Mouse (Mus musculus): ENCODE data around the gene Plin5.

Plin5 gene

GRCm38 (mm10) chr17:56117251-56117710, at the start of gene Plin5:
Gene Plin5, minus strand, starts transcription at chr17:56117596.
- peak in 1 of 2 experiments; percentile 55 for DNase-seq (ENCODE audit: low spot score in 2 of 2)

DNA sequence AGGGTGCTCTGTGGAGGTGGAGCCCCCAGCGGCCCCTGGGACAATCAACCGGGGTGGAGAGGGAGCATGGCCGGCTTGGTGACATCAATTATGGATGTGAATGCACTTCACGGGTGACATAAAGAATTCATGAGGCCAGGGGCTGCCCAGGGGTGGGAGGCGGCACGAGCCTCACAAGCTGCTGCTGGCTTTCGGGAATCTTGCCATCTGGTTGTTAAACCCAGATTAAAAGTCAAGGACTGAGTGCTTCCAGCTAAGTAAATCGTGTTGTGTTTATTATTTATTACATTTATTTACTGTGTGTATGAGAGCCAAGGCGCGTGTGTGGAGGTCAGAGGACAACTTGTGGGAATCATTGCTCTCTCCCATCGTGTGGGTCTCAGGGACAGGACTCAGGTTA, 48.3 kb upstream of the Plin5 start:
- DNase-seq (ENCODE audit: low spot score in 2 of 2) = no peak

GRCm38 (mm10) chr17:56164510-56164909, 47.1 kb upstream of the Plin5 start:
- no peak for DNase-seq (ENCODE audit: low spot score in 2 of 2)

DNA sequence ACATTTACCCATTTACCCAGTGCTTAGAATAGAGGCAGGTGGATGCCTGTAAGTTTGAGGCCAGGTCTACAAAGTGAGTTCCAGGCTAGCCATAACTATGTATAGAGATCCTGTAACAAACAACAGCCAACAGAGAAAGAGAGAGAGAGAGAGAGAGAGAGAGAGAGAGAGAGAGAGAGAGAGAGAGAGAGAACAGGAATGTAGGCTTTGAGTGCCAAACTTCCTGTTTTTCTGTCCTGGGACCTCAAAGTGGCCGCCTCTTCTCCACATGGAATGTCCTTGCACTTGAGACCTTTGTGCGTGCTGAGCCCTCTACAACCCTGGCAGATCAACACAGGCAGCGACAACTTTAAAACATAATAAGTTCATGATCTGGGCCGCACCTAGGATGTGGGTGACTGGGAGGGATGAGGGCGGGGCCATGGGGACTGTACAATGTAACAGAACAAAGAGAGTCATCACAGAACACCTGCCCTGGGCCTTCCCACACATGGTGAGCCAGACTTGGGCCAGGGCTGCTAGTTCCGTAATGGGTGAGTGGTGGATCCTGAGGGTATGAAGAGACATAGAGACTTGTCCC, 46.2 kb upstream of the Plin5 start:
- DNase-seq (ENCODE audit: low spot score in 2 of 2) = no peak

GRCm38 (mm10) chr17:56162231-56162774, 44.9 kb upstream of the Plin5 start, which contains the start of gene Tnfaip8l1:
Gene Tnfaip8l1, plus strand, starts transcription at chr17:56162477.
- peak; percentile 90 to 94 for DNase-seq (ENCODE audit: low spot score in 2 of 2)

DNA sequence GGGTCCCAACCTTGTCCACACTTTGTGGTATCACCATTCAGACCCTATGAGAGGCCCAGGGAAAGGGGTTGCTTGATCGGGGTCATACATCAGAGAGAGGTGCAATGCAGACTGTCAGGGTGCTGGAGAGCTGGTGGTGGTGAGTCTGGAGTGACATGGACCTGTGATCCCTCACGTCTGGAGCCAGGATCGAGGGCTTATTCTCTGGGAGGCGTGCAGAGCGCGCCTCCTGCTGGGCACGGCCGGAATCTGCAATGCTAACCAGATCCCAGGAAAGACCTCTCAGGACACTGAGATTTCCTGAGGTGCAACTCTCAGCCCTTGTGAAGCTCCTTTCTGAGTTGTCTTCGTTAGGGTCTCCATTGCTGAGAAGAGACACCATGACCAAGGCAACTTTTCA, 42.3 kb upstream of the Plin5 start:
- DNase-seq (ENCODE audit: low spot score in 2 of 2) = peak in 1 of 2 experiments; percentile 62

GRCm38 (mm10) chr17:56153643-56154042, 36.2 kb upstream of the Plin5 start:
- peak in 1 of 2 experiments; percentile 81 for DNase-seq (ENCODE audit: low spot score in 2 of 2)

- no peak for DNase-seq (ENCODE audit: low spot score in 2 of 2)
Measured at GRCm38 (mm10) chr17:56149897-56150296, 32.5 kb upstream of the Plin5 start.

DNA sequence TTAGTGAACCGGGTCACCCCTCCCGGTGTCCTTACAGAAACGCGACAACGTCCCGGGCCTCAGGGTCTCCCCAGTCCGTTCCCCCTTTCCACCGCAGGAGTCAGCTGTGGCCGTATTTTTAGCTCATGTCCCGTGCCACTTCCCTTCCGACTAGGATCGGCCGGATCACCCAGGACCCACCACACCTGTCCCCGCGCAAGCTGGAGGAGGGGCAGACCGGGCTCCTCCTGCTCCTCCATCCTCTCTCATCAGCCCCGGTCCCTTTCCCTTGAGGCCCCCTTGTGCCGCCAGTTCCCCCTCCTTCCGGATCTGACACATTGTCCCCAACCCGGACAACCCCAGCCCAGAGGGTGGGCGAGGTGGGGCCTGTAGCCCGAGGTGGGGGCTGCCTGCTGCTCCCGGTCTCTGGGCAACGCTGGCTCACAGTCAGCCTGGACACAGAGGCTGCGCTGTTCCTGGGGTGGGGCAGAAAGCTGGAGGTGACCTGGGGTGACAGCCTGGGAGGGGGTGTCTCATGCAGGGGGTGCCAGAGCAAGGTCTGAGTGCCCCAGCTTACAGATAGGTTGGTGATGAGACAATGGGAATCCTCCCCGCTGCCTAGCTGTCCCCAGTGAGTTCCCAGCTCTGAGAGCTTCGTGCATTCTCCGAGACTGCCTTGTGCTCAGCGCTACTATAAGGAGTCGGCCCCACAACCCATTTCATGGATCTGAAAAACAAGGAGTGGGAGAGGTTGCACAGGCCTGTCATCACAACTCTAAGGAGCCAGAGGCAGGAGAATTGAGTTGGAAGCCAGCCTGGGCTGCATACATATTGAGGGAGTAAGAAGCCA, 31.6 kb upstream of the Plin5 start:
- DNase-seq (ENCODE audit: low spot score in 2 of 2) = no peak

- DNase-seq (ENCODE audit: low spot score in 2 of 2) = no peak
Measured at GRCm38 (mm10) chr17:56148280-56148679, 30.9 kb upstream of the Plin5 start.

GRCm38 (mm10) chr17:56147420-56147819, 30.0 kb upstream of the Plin5 start:
- no peak for DNase-seq (ENCODE audit: low spot score in 2 of 2)

GRCm38 (mm10) chr17:56146131-56146530, 28.7 kb upstream of the Plin5 start:
- no peak for DNase-seq (ENCODE audit: low spot score in 2 of 2)

GRCm38 (mm10) chr17:56144546-56144945, 27.1 kb upstream of the Plin5 start:
- DNase-seq (ENCODE audit: low spot score in 2 of 2) = no peak

GRCm38 (mm10) chr17:56141702-56142605, 24.6 kb upstream of the Plin5 start:
- DNase-seq (ENCODE audit: low spot score in 2 of 2) = no peak

DNA sequence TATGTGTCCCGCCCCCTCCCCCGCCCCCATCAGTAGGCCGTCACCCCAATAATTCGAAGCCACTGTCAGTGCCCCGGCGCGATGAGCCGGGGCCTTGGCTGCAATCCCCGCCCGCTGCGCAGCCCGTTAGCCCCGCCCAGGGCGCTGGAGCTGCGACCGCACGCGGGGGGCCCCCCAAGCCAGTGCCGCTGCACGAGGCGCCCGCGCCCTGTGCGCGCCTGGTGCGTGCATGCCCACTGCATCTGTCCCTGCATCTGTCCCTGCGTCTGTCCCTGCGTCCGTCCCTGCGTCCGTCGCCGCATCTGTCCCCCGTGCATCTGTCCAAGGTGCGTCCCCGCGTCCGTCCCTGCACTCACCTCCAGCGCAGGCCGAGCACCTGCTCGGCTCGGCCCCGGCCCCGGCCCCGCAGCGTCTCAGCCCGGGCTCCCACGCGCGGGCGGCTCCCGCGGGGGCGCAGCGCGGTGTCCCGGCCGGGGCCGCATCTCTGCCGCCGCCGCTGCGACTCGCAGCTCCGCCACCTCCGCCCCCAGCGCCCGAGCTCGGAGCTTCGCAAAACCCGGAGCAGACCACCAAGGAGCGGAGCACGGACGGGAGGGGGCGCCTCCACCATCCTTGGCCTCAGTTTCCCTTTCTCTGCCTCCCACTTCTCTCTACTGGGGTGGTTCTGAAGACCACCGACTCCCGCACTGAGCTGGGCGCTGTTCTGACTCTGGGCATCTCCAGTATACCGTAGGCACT, 22.6 kb upstream of the Plin5 start, which contains the start of gene Sema6b:
Sema6b (minus strand) TSS at position 486 of the 738 bp plus-strand sequence.
- DNase-seq (ENCODE audit: low spot score in 2 of 2) = no peak

DNA sequence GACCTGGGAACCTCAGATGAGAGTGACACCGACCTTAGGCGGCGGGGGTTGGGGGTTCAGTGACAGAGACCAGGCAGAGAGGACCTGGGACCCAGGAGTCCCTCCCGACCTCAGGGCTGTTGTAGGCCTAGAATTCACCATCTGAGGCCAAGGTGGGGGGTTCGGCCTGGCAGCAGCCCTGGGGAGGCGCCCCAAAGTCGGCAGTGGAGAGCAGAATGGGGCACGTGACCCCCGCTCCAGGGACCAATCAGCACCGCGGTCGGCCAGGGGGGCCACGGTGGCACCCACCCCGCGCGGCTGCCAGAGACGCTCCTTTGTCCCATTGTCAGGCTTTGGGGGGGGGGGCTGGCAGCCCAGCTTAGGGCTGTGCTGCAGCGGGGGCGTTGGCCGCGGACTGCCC, 22.0 kb upstream of the Plin5 start:
- DNase-seq (ENCODE audit: low spot score in 2 of 2) = no peak

GRCm38 (mm10) chr17:56137839-56138613, 20.6 kb upstream of the Plin5 start:
- DNase-seq (ENCODE audit: low spot score in 2 of 2) = no peak

DNA sequence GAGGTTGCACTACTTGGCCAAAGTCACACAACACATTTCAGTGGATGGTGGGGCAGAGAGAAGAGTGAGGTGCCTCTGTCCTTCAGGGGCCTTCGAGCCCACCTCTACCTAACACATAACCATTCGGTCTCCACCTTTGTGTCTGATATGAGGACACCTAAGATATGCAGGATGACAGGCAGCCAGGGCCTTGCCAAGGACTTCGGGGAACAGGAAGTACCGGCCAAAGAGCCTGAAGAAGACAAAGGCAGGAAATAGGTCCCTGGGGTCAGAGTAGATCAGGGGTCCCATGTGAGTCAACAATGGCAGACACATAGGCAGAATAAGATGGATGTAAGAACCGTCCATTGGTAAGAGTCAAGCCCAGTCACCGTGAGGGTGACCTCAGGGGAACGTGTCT, 19.2 kb upstream of the Plin5 start:
- DNase-seq (ENCODE audit: low spot score in 2 of 2) = no peak

DNA sequence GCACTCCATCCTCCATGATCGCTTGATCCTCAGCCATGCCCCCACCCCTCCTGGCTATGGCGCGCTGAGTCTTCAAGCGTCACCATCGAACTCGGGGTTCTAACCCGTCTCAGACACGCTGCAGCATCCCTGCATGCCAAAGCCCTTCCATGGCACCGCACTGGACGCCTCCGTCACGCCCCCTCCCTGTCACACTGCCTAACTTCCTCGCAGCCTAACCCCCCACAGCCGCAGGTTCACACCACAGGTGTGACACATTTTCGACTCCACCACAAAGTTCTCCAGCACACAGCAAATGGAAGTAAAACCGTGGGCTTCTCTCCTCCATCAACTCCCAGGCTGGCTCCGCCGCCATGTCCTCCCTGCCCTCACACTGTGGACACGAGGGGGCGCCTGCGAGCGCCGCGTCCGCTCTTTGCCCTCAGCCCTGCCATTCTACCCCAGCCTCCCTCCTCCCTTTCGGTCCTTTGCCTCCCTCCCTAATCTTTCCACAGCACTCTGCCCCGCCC, 17.1 kb upstream of the Plin5 start:
- peak; percentile 60 to 67 for DNase-seq (ENCODE audit: low spot score in 2 of 2)

All from urinary bladder, postnatal 36 days (tissue).